Mouse (Mus musculus) E14TG2a.4 (cell line): ENCODE measurements at regions not wholly inside any gene's neighbourhood (a gene's known extent, or its start where the extent isn't known, plus 50 kb on each side); places are given as distances from the start of the nearest gene placed in this dataset.

ENCODE experiments used
- CTCF ChIP-seq: conservative IDR thresholded peaks from 2 replicates; pipeline ENCODE4 v1.5.1; 2014; ENCODE audit warnings: low read length
- NANOG ChIP-seq: IDR thresholded peaks from 2 replicates; pipeline ENCODE4 v1.6.1; 2014; ENCODE audit warnings: borderline replicate concordance, low read length, mixed read lengths
- POU5F1 ChIP-seq: IDR thresholded peaks from 2 replicates; pipeline ENCODE4 v1.6.1; 2014; ENCODE audit warnings: low read length, borderline replicate concordance

- TF ChIP-seq CTCF (no peak), POU5F1 (no peak), NANOG (no peak)
These were observed 94.8 kb upstream of the Rap1b start for GRCm38 (mm10) chr10:117940441-117941265.
